Mouse (Mus musculus) kidney, postnatal 14 days (tissue): ENCODE data around the gene Nr1h4.
"Not testable (repeated sequence)": the region's sequence is repeated elsewhere in the genome, so short reads cannot be mapped to it uniquely, and the experiment has no call there.

Experiments
- DNase-seq: peaks from one replicate; pipeline ENCODE4 v3.0.0; 2022; ENCODE audit warnings: mixed read lengths

Gene Nr1h4

GRCm38 (mm10) chr10:89532929-89533727 lies at the start of gene Nr1h4:
Gene Nr1h4 (minus strand): TSS chr10:89533585.
- peak; percentile 89 for DNase-seq

- DNase-seq, result no peak
Observed at GRCm38 (mm10) chr10:89578801-89579200, 45.4 kb upstream of the Nr1h4 start.

GRCm38 (mm10) chr10:89577666-89578065 lies 44.3 kb upstream of the Nr1h4 start:
- no peak for DNase-seq

GRCm38 (mm10) chr10:89573421-89573820 lies 40.0 kb upstream of the Nr1h4 start:
- no peak for DNase-seq

GRCm38 (mm10) chr10:89572946-89573345 lies 39.6 kb upstream of the Nr1h4 start:
- DNase-seq, result no peak

- no peak for DNase-seq
Observed at GRCm38 (mm10) chr10:89567391-89567790, 34.0 kb upstream of the Nr1h4 start.

GRCm38 (mm10) chr10:89565301-89566022 lies 32.1 kb upstream of the Nr1h4 start:
- no peak for DNase-seq

GRCm38 (mm10) chr10:89562113-89562512 lies 28.7 kb upstream of the Nr1h4 start:
- no peak for DNase-seq

- DNase-seq, result no peak
Observed at GRCm38 (mm10) chr10:89559351-89559750, 26.0 kb upstream of the Nr1h4 start.

GRCm38 (mm10) chr10:89554885-89555284 lies 21.5 kb upstream of the Nr1h4 start:
- DNase-seq, result not testable (repeated sequence)

GRCm38 (mm10) chr10:89553855-89554254 lies 20.5 kb upstream of the Nr1h4 start:
- not testable (repeated sequence) for DNase-seq

GRCm38 (mm10) chr10:89553015-89553414 lies 19.6 kb upstream of the Nr1h4 start:
- DNase-seq, result no peak

GRCm38 (mm10) chr10:89551657-89552056 lies 18.3 kb upstream of the Nr1h4 start:
- no peak for DNase-seq

- DNase-seq, result no peak
Observed at GRCm38 (mm10) chr10:89548028-89548427, 14.6 kb upstream of the Nr1h4 start.

- DNase-seq, result peak; percentile 18
Observed at GRCm38 (mm10) chr10:89546989-89547388, 13.6 kb upstream of the Nr1h4 start.

GRCm38 (mm10) chr10:89543867-89544266 lies 10.5 kb upstream of the Nr1h4 start:
- no peak for DNase-seq

- DNase-seq, result peak; percentile 29
Observed at GRCm38 (mm10) chr10:89542321-89542720, 8.9 kb upstream of the Nr1h4 start.

- DNase-seq, result no peak
Observed at GRCm38 (mm10) chr10:89532451-89532850, 934 bp downstream of the Nr1h4 start.

- DNase-seq, result peak; percentile 19
Observed at GRCm38 (mm10) chr10:89531976-89532375, 1.4 kb downstream of the Nr1h4 start.

- DNase-seq, result peak; percentile 68
Observed at GRCm38 (mm10) chr10:89531194-89531634, 2.2 kb downstream of the Nr1h4 start.

- DNase-seq, result no peak
Observed at GRCm38 (mm10) chr10:89527054-89527453, 6.3 kb downstream of the Nr1h4 start.

- no peak for DNase-seq
Observed at GRCm38 (mm10) chr10:89525823-89526222, 7.6 kb downstream of the Nr1h4 start.

GRCm38 (mm10) chr10:89522481-89522880 lies 10.9 kb downstream of the Nr1h4 start:
- DNase-seq, result peak; percentile 34
